Mouse (Mus musculus): ENCODE measurements at regions not wholly inside any gene's neighbourhood (a gene's known extent, or its start where the extent isn't known, plus 50 kb on each side); places are given as distances from the start of the nearest gene placed in this dataset.

GRCm38 (mm10) chr8:75353786-75354185 is 52.6 kb downstream of the Gm10358 start:
- WGBS: 73% methylated on average over 1 of the region's 1 CpGs
- H3K36me3 ChIP-seq (ENCODE audit: control insufficient read depth, insufficient read depth, low read length): no peaks in the 10 kb centered on the region
- no peak overlapping the region for H3K4me3 ChIP-seq (replicated peaks; ENCODE audit: low read length)
- no peak overlapping the region for H3K4me2 ChIP-seq (replicated peaks; ENCODE audit: low read depth, low read length, severe bottlenecking)
- no peak overlapping the region for H3K9ac ChIP-seq (ENCODE audit: low read depth, low read length, severe bottlenecking)
- H3K27me3 ChIP-seq (ENCODE audit: control insufficient read depth, insufficient read depth, low read length): no peaks in the 10 kb centered on the region
- H3K9me3 ChIP-seq (ENCODE audit: control insufficient read depth, low read length): no peaks in the 10 kb centered on the region
- H3K27ac ChIP-seq (replicated peaks; ENCODE audit: low read depth, low read length): no peak overlapping the region
- ATAC-seq (ENCODE audit: low FRiP score, low read depth): no peak
- DNase-seq (ENCODE audit: low spot score): peak; percentile 20
- no peak for TF ChIP-seq POLR2A (IDR thresholded peaks at IDR 0.05; ENCODE audit: borderline replicate concordance, extremely low read depth, insufficient read depth, insufficient read length)
- no peaks in the 10 kb centered on the region for H3K4me1 ChIP-seq (ENCODE audit: control insufficient read depth, insufficient read depth, low read length)

GRCm38 (mm10) chr8:75350141-75350540 is 56.2 kb downstream of the Gm10358 start:
- H3K36me3 ChIP-seq (ENCODE audit: control insufficient read depth, insufficient read depth, low read length): no peaks in the 10 kb centered on the region
- ATAC-seq (ENCODE audit: low FRiP score, low read depth) (no peak), DNase-seq (ENCODE audit: low spot score) (no peak)
- no peak overlapping the region for H3K27ac ChIP-seq (replicated peaks; ENCODE audit: low read depth, low read length)
- H3K4me2 ChIP-seq (replicated peaks; ENCODE audit: low read depth, low read length, severe bottlenecking): no peak overlapping the region
- H3K4me1 ChIP-seq (ENCODE audit: control insufficient read depth, insufficient read depth, low read length): no peaks in the 10 kb centered on the region
- H3K4me3 ChIP-seq (replicated peaks; ENCODE audit: low read length): no peak overlapping the region
- no peak overlapping the region for H3K9ac ChIP-seq (ENCODE audit: low read depth, low read length, severe bottlenecking)
- H3K27me3 ChIP-seq (ENCODE audit: control insufficient read depth, insufficient read depth, low read length): no peaks in the 10 kb centered on the region
- no peaks in the 10 kb centered on the region for H3K9me3 ChIP-seq (ENCODE audit: control insufficient read depth, low read length)
- WGBS: 54% methylated on average over 1 of the region's 1 CpGs
- TF ChIP-seq POLR2A (IDR thresholded peaks at IDR 0.05; ENCODE audit: borderline replicate concordance, extremely low read depth, insufficient read depth, insufficient read length): no peak

GRCm38 (mm10) chr8:75348047-75348446 is 58.3 kb downstream of the Gm10358 start:
- no peak for TF ChIP-seq POLR2A (IDR thresholded peaks at IDR 0.05; ENCODE audit: borderline replicate concordance, extremely low read depth, insufficient read depth, insufficient read length)
- WGBS: 20% methylated on average over 1 of the region's 1 CpGs

GRCm38 (mm10) chr8:75320614-75321013 is 85.8 kb downstream of the Gm10358 start:
- Histone ChIP-seq H3K27ac (replicated peaks; ENCODE audit: low read depth, low read length) (no peak overlapping the region), H3K4me3 (replicated peaks; ENCODE audit: low read length) (no peak overlapping the region), H3K4me2 (replicated peaks; ENCODE audit: low read depth, low read length, severe bottlenecking) (no peak overlapping the region), H3K4me1 (ENCODE audit: control insufficient read depth, insufficient read depth, low read length) (no peaks in the 10 kb centered on the region), H3K27me3 (ENCODE audit: control insufficient read depth, insufficient read depth, low read length) (no peaks in the 10 kb centered on the region), H3K9ac (ENCODE audit: low read depth, low read length, severe bottlenecking) (no peak overlapping the region), H3K36me3 (ENCODE audit: control insufficient read depth, insufficient read depth, low read length) (no peaks in the 10 kb centered on the region), H3K9me3 (ENCODE audit: control insufficient read depth, low read length) (no peaks in the 10 kb centered on the region)
- TF ChIP-seq POLR2A (IDR thresholded peaks at IDR 0.05; ENCODE audit: borderline replicate concordance, extremely low read depth, insufficient read depth, insufficient read length): no peak
- DNase-seq (ENCODE audit: low spot score) (no peak), ATAC-seq (ENCODE audit: low FRiP score, low read depth) (no peak)
- WGBS: 92% methylated on average over 1 of the region's 1 CpGs

More at GRCm38 (mm10) chr8:75348047-75348446, 58.3 kb downstream of the Gm10358 start:
- Histone ChIP-seq H3K4me2 (replicated peaks; ENCODE audit: low read depth, low read length, severe bottlenecking) (no peak overlapping the region), H3K9me3 (ENCODE audit: control insufficient read depth, low read length) (no peaks in the 10 kb centered on the region), H3K36me3 (ENCODE audit: control insufficient read depth, insufficient read depth, low read length) (no peaks in the 10 kb centered on the region), H3K27ac (replicated peaks; ENCODE audit: low read depth, low read length) (no peak overlapping the region), H3K4me3 (replicated peaks; ENCODE audit: low read length) (no peak overlapping the region), H3K4me1 (ENCODE audit: control insufficient read depth, insufficient read depth, low read length) (no peaks in the 10 kb centered on the region), H3K27me3 (ENCODE audit: control insufficient read depth, insufficient read depth, low read length) (no peaks in the 10 kb centered on the region), H3K9ac (ENCODE audit: low read depth, low read length, severe bottlenecking) (no peak overlapping the region)
- peak; percentile 53; the same call in 1 of the 2 replicates for ATAC-seq (ENCODE audit: low FRiP score, low read depth)
- peak; percentile 55 for DNase-seq (ENCODE audit: low spot score)

- no peak overlapping the region for H3K27ac ChIP-seq (replicated peaks; ENCODE audit: low read depth, low read length)
- no peaks in the 10 kb centered on the region for H3K4me1 ChIP-seq (ENCODE audit: control insufficient read depth, insufficient read depth, low read length)
- H3K4me3 ChIP-seq (replicated peaks; ENCODE audit: low read length): no peak overlapping the region
- H3K36me3 ChIP-seq (ENCODE audit: control insufficient read depth, insufficient read depth, low read length): no peaks in the 10 kb centered on the region
- no peak overlapping the region for H3K4me2 ChIP-seq (replicated peaks; ENCODE audit: low read depth, low read length, severe bottlenecking)
- no peaks in the 10 kb centered on the region for H3K27me3 ChIP-seq (ENCODE audit: control insufficient read depth, insufficient read depth, low read length)
- ATAC-seq (ENCODE audit: low FRiP score, low read depth): no peak
- no peaks in the 10 kb centered on the region for H3K9me3 ChIP-seq (ENCODE audit: control insufficient read depth, low read length)
- no peak overlapping the region for H3K9ac ChIP-seq (ENCODE audit: low read depth, low read length, severe bottlenecking)
- no peak for TF ChIP-seq POLR2A (IDR thresholded peaks at IDR 0.05; ENCODE audit: borderline replicate concordance, extremely low read depth, insufficient read depth, insufficient read length)
- DNase-seq (ENCODE audit: low spot score): no peak
- WGBS: 30% methylated on average over 3 of the region's 4 CpGs
Observed at GRCm38 (mm10) chr8:75318526-75318925, 87.9 kb downstream of the Gm10358 start.

GRCm38 (mm10) chr8:75315886-75316285 is 90.5 kb downstream of the Gm10358 start:
- Histone ChIP-seq H3K4me1 (ENCODE audit: control insufficient read depth, insufficient read depth, low read length) (no peaks in the 10 kb centered on the region), H3K4me2 (replicated peaks; ENCODE audit: low read depth, low read length, severe bottlenecking) (no peak overlapping the region), H3K27ac (replicated peaks; ENCODE audit: low read depth, low read length) (no peak overlapping the region), H3K27me3 (ENCODE audit: control insufficient read depth, insufficient read depth, low read length) (no peaks in the 10 kb centered on the region), H3K4me3 (replicated peaks; ENCODE audit: low read length) (no peak overlapping the region), H3K9me3 (ENCODE audit: control insufficient read depth, low read length) (no peaks in the 10 kb centered on the region), H3K9ac (ENCODE audit: low read depth, low read length, severe bottlenecking) (no peak overlapping the region), H3K36me3 (ENCODE audit: control insufficient read depth, insufficient read depth, low read length) (no peaks in the 10 kb centered on the region)
- ATAC-seq (ENCODE audit: low FRiP score, low read depth) (peak; percentile 76), DNase-seq (ENCODE audit: low spot score) (peak; percentile 71)
- no peak for TF ChIP-seq POLR2A (IDR thresholded peaks at IDR 0.05; ENCODE audit: borderline replicate concordance, extremely low read depth, insufficient read depth, insufficient read length)
- 11% methylated on average over 3 of the region's 3 CpGs for WGBS

Data from limb, embryonic 14.5 days (tissue).